Mouse (Mus musculus) midbrain, embryonic 13.5 days (tissue): Measurements from ENCODE around the gene Coro1a. TPM values are rescaled to one million over a fixed set of nuclear protein-coding genes. Genes with fewer than 3 reads are reported as not detected.
"Not testable (repeated sequence)": the region's sequence is repeated elsewhere in the genome, so short reads cannot be mapped to it uniquely, and the experiment has no call there.

Experiments used
- ATAC-seq: fragments of 200-750 bp; cut with Nextera tagmentation; 2 replicates; pipeline ENCODE4 v1.8.0; 2017; ENCODE audit warnings: mild to moderate bottlenecking, moderate TSS enrichment, moderate library complexity
- H3K27ac ChIP-seq: fragments of 300-500 bp; sonication (generic); 2 replicates; pipeline ENCODE4 v1.5.1; 2015; ENCODE audit warnings: inconsistent platforms, mild to moderate bottlenecking, moderate library complexity
- H3K27me3 ChIP-seq: fragments of 300-500 bp; sonication (generic); 2 replicates; pipeline ENCODE4 v1.6.1; 2015; ENCODE audit warnings: mild to moderate bottlenecking, inconsistent platforms
- H3K36me3 ChIP-seq: fragments of 300-500 bp; sonication (generic); 2 replicates; pipeline ENCODE4 v1.6.1; 2015; ENCODE audit warnings: mild to moderate bottlenecking, inconsistent platforms
- H3K4me1 ChIP-seq: fragments of 300-500 bp; sonication (generic); replicated peaks from 2 replicates; pipeline ENCODE4 v1.6.1; 2015; ENCODE audit warnings: inconsistent platforms
- H3K4me2 ChIP-seq: fragments of 300-500 bp; sonication (generic); replicated peaks from 2 replicates; pipeline ENCODE4 v1.6.1; 2015; ENCODE audit warnings: moderate library complexity, mild to moderate bottlenecking, inconsistent platforms
- H3K4me3 ChIP-seq: fragments of 300-500 bp; sonication (generic); replicated peaks from 2 replicates; pipeline ENCODE4 v1.5.1; 2015; ENCODE audit warnings: mild to moderate bottlenecking, inconsistent platforms
- H3K9ac ChIP-seq: fragments of 300-500 bp; sonication (generic); replicated peaks from 2 replicates; pipeline ENCODE4 v1.6.1; 2015; ENCODE audit warnings: mild to moderate bottlenecking, inconsistent platforms
- H3K9me3 ChIP-seq: fragments of 300-500 bp; sonication (generic); 2 replicates; pipeline ENCODE4 v1.6.1; 2016; ENCODE audit warnings: mild to moderate bottlenecking, inconsistent platforms
- WGBS: fragments of 180-500 bp; shearing (Covaris S2); methylation state at CpG from one replicate; pipeline ENCODE4 v1.1.7; 2015; 5-methylcytosine and 5-hydroxymethylcytosine counted together
- polyA plus RNA-seq: library from polyadenylated mRNA; unstranded; fragments of >200 nt; fragmentation: Nextera tagmentation; extraction: Ambion mirVana; gene quantifications from 2 replicates; pipeline ENCODE4 v1.2.1, GENCODE M21; 2015

Coro1a gene
- polyA plus RNA-seq, 1 experiment from 2014 or later = 96.3 TPM

- WGBS = 29% methylated on average over 10 of the region's 10 CpGs
- Histone ChIP-seq H3K9ac (peak overlapping the region; percentile 79), H3K4me2 (peak overlapping the region; percentile 69), H3K27ac (peak overlapping the region; percentile 30; the same call in 1 of the 2 replicates), H3K36me3 (peaks cover 43% of the 10 kb centered on the region), H3K4me3 (peak overlapping the region; percentile 69), H3K27me3 (no peaks in the 10 kb centered on the region), H3K9me3 (no peaks in the 10 kb centered on the region), H3K4me1 (peaks cover 39% of the 10 kb centered on the region)
- ATAC-seq = no peak
These were observed 13.0 kb downstream of the Coro1a start for GRCm38 (mm10) chr7:126694441-126695051.

- Histone ChIP-seq H3K9me3 (no peaks in the 10 kb centered on the region), H3K4me2 (peak overlapping the region; percentile 69), H3K4me3 (no peak overlapping the region), H3K27me3 (no peaks in the 10 kb centered on the region), H3K9ac (no peak overlapping the region), H3K36me3 (peaks cover 36% of the 10 kb centered on the region), H3K27ac (no peak overlapping the region), H3K4me1 (peaks cover 39% of the 10 kb centered on the region)
- no peak for ATAC-seq
- 86% methylated on average over 7 of the region's 7 CpGs for WGBS
These were observed 13.8 kb downstream of the Coro1a start for GRCm38 (mm10) chr7:126693781-126694180.

GRCm38 (mm10) chr7:126693256-126693655 lies 14.3 kb downstream of the Coro1a start:
- Histone ChIP-seq H3K36me3 (peaks cover 34% of the 10 kb centered on the region), H3K4me3 (no peak overlapping the region), H3K27ac (no peak overlapping the region), H3K4me1 (peaks cover 39% of the 10 kb centered on the region), H3K4me2 (0 out of 2 replicates have a peak overlapping the region, but pooled peaks have one; percentile 69), H3K9ac (no peak overlapping the region), H3K9me3 (no peaks in the 10 kb centered on the region), H3K27me3 (no peaks in the 10 kb centered on the region)
- no peak for ATAC-seq
- 40% methylated on average over 3 of the region's 3 CpGs for WGBS

DNA sequence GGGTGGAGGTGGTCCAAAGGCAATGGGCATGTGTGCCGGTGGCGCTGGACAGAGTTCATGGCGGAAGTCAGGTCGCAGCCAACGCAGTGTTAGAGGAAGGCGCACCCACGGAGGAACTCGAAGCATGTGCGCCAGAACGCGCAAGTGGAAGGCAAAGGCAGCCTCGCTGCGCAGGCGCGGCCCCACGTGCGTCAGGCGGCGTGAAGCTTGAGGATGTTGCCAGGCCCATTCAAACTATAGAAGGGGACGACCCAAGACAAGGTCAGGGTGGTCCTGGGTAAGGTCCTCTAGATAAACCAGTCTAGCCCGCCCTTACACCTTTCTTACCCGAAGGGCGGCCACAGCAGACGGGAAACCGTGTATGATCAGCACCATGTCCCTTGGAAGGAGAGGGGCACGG lies 15.2 kb downstream of the Coro1a start:
- peaks cover 29% of the 10 kb centered on the region for H3K36me3 ChIP-seq
- H3K9ac ChIP-seq = peak overlapping the region; percentile 6; the same call in 1 of the 2 replicates
- no peak for ATAC-seq
- H3K9me3 ChIP-seq = no peaks in the 10 kb centered on the region
- no peaks in the 10 kb centered on the region for H3K27me3 ChIP-seq
- H3K4me2 ChIP-seq = no peak overlapping the region
- WGBS = 96% methylated on average over 26 of the region's 26 CpGs
- H3K4me3 ChIP-seq = no peak overlapping the region
- peaks cover 34% of the 10 kb centered on the region for H3K4me1 ChIP-seq
- no peak overlapping the region for H3K27ac ChIP-seq

DNA sequence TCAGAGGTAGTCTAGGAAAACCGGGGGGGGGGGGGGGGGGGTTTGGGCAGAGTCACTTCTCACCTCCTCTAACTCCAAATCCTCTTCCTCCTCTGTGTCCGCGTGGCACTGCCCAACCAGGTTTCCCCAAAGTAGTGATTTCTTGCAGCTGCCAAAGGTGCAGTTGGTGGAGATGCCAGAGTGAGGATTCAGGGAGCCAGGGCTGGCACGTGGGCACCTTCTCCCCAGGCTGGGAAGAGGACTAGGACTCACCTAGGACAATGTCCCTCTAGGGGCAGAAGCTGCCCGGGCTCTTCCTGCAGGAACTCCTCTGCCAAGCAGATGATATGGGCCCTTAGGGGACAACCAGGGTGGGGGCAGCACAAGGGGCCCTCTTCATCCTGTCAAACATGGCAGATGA lies 15.9 kb downstream of the Coro1a start:
- WGBS = 93% methylated on average over 4 of the region's 5 CpGs
- Histone ChIP-seq H3K4me2 (no peak overlapping the region), H3K27me3 (no peaks in the 10 kb centered on the region), H3K4me3 (no peak overlapping the region), H3K36me3 (peaks cover 29% of the 10 kb centered on the region), H3K9ac (no peak overlapping the region), H3K9me3 (no peaks in the 10 kb centered on the region), H3K4me1 (peaks cover 26% of the 10 kb centered on the region), H3K27ac (no peak overlapping the region)
- ATAC-seq = no peak

- no peak overlapping the region for H3K9ac ChIP-seq
- 91% methylated on average over 3 of the region's 3 CpGs for whole genome bisulfite sequencing
These were observed 16.9 kb downstream of the Coro1a start for GRCm38 (mm10) chr7:126690737-126691136.

GRCm38 (mm10) chr7:126689021-126689420 lies 18.6 kb downstream of the Coro1a start:
- WGBS = 84% methylated on average over 3 of the region's 3 CpGs
- Histone ChIP-seq H3K27me3 (no peaks in the 10 kb centered on the region), H3K4me2 (no peak overlapping the region), H3K27ac (no peak overlapping the region), H3K9ac (no peak overlapping the region), H3K4me3 (no peak overlapping the region), H3K4me1 (peaks cover 13% of the 10 kb centered on the region), H3K36me3 (peaks cover 29% of the 10 kb centered on the region), H3K9me3 (no peaks in the 10 kb centered on the region)
- no peak for ATAC-seq

More at GRCm38 (mm10) chr7:126690737-126691136, 16.9 kb downstream of the Coro1a start:
- Histone ChIP-seq H3K36me3 (peaks cover 29% of the 10 kb centered on the region), H3K4me2 (no peak overlapping the region), H3K4me3 (no peak overlapping the region), H3K4me1 (peaks cover 20% of the 10 kb centered on the region), H3K27me3 (no peaks in the 10 kb centered on the region), H3K9me3 (no peaks in the 10 kb centered on the region), H3K27ac (no peak overlapping the region)
- ATAC-seq = no peak

- ATAC-seq = peak; percentile 43
- H3K4me2 ChIP-seq, H3K9ac ChIP-seq, H3K27ac ChIP-seq, H3K9me3 ChIP-seq, H3K4me3 ChIP-seq, H3K27me3 ChIP-seq, H3K4me1 ChIP-seq: not testable (repeated sequence)
- WGBS = 97% methylated on average over 4 of the region's 4 CpGs
- peaks cover 29% of the 10 kb centered on the region for H3K36me3 ChIP-seq
These were observed 19.4 kb downstream of the Coro1a start for GRCm38 (mm10) chr7:126688156-126688555.

DNA sequence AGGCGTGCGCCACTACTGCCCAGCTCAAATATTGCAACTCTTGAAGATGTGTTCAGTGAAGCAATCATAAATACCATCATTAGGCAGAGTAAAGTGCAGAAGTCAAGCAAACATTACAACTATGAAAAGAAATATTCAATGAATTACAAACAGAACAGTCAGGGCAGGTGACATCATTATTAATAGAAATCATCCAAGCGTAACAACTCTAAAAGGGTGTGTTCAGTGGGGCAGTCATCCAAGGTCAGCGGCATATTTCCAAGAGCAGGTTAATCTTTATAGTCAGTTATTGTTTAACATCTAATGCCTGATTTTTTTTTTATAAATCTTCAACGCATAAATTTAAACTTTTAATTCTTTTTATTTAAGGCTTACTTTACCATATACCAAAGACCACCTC lies 26.4 kb downstream of the Coro1a start:
- Histone ChIP-seq H3K9ac (no peak overlapping the region), H3K27ac (no peak overlapping the region), H3K9me3 (no peaks in the 10 kb centered on the region), H3K27me3 (no peaks in the 10 kb centered on the region), H3K4me1 (no peaks in the 10 kb centered on the region), H3K4me3 (no peak overlapping the region), H3K36me3 (peaks cover 10% of the 10 kb centered on the region), H3K4me2 (no peak overlapping the region)
- ATAC-seq = no peak
- WGBS = 97% methylated on average over 5 of the region's 5 CpGs

DNA sequence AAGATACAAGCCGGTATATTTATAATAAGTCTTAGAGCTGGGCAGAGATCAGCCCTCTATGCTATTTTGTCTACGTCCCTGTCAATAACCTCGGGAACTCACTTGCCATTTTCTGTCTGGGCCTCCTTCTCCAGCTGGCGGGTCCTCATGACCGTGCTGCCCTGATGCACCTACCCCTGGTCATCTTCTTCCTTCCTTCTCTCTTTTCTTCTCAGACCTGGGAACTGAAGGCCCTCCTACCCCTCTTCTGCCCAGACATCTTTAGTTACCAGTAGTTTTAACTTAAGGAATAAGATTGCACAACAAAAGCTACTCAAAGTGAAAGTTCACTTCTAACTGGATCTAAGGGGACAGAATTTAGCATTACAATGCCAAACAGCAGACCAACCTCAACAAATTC lies 27.9 kb downstream of the Coro1a start:
- H3K4me3 ChIP-seq = no peak overlapping the region
- 89% methylated on average over 5 of the region's 5 CpGs for WGBS
- peaks cover 10% of the 10 kb centered on the region for H3K36me3 ChIP-seq
- H3K4me1 ChIP-seq = no peaks in the 10 kb centered on the region
- H3K27ac ChIP-seq = no peak overlapping the region
- no peak overlapping the region for H3K4me2 ChIP-seq
- ATAC-seq = no peak
- no peak overlapping the region for H3K9ac ChIP-seq
- H3K27me3 ChIP-seq = no peaks in the 10 kb centered on the region
- no peaks in the 10 kb centered on the region for H3K9me3 ChIP-seq

GRCm38 (mm10) chr7:126678545-126679341 lies 28.8 kb downstream of the Coro1a start:
- H3K9ac ChIP-seq = no peak overlapping the region
- H3K27me3 ChIP-seq = no peaks in the 10 kb centered on the region
- no peak overlapping the region for H3K4me3 ChIP-seq
- H3K9me3 ChIP-seq = no peaks in the 10 kb centered on the region
- H3K27ac ChIP-seq = no peak overlapping the region
- WGBS = 85% methylated on average over 8 of the region's 8 CpGs
- no peak for ATAC-seq
- peaks cover 10% of the 10 kb centered on the region for H3K36me3 ChIP-seq
- H3K4me1 ChIP-seq = no peaks in the 10 kb centered on the region
- no peak overlapping the region for H3K4me2 ChIP-seq

- no peaks in the 10 kb centered on the region for H3K9me3 ChIP-seq
- H3K4me2 ChIP-seq = no peak overlapping the region
- no peak for ATAC-seq
- no peak overlapping the region for H3K9ac ChIP-seq
- 78% methylated on average over 4 of the region's 4 CpGs for WGBS
- H3K27me3 ChIP-seq = no peaks in the 10 kb centered on the region
- no peak overlapping the region for H3K27ac ChIP-seq
- no peaks in the 10 kb centered on the region for H3K4me1 ChIP-seq
- H3K36me3 ChIP-seq = peaks cover 28% of the 10 kb centered on the region
- H3K4me3 ChIP-seq = no peak overlapping the region
These were observed 30.9 kb downstream of the Coro1a start for GRCm38 (mm10) chr7:126676631-126677220.
